Mouse (Mus musculus): ENCODE data around the gene Itpkb.
A peak's percentile ranks its signal among the peaks of the same experiment; 100 is the strongest.

The Itpkb gene

DNA sequence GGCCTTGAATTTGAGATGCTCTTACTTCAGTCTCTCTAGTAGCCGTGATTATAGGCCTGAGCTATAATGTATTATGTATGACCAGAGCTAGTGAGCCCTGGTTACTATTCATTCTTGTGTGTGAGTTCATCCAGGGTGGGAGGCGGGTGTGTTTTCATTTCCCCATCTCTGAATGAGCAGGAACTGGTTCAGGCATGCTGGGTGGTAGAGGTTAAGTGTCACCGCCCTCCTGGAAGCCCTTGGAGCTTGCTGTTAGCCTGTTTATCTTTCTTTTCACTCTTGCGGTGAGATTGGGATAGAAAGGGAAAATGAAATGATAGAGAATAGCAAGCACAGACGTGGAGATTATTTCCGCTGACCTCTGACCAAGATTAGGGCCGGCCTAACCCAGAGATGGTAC lies 12.7 kb downstream of the Itpkb start:
- no peak for DNase-seq (ENCODE audit: low read depth, low spot score)

DNA sequence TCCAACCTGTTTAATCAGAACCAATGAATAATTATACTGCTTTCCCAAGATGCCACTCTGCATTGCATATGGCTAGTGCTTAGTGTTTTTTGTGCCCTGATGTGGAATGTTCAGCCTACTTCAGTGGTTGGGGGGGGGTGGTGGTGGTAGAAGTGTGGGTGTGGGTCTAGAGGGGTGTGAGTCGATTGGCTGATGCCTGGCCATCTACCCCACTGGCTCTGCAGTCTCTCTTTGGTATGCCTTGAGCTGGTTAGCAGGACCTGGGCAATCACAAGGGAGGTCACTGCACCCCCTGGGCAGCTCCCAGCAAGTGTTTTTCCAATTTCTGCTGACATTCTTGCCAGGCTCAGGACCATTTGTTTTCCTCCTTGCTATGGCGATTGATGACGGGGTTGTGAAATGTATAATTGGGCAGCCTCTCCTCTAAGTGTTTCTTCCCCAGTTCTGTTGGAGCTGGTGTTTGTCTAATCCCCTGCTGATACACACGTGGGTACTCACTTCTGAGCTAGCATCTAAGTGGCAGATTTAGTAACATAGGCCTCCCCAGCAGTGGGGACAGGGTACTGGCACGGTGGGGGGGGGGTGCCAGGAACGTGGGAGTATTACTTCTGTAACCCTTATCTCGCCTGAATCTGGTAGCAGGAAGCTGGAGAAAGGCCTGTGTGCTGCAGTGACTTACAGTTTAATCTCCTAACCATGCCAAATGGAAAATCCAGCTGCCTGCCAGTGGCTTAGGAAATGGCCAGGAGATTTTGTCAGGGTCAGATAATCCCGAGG lies 13.3 kb downstream of the Itpkb start:
- DNase-seq (ENCODE audit: low read depth, low spot score) = no peak

- no peak for DNase-seq (ENCODE audit: low read depth, low spot score)
Observed at GRCm38 (mm10) chr1:180345098-180345497, 14.8 kb downstream of the Itpkb start.

DNA sequence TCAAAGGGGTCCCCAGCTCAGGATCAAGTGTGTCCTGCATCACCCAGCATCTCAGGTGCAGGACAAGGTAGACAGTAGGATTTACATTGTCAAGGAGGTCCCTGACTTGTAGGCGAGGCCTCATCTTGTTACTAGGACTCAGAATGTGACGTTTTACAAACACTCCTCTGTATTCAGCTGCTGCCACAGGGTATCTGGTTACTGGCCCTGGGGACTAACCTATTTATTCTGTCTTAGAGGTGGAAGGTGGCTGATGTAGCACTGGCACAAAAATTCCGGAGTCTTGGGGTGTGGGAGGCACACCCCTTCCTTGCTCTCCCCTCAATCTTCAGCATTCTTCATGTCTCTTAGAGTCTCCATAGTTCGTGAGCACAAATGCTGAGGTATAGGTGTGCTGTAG lies 16.8 kb downstream of the Itpkb start:
- no peak for DNase-seq (ENCODE audit: low read depth, low spot score)

DNA sequence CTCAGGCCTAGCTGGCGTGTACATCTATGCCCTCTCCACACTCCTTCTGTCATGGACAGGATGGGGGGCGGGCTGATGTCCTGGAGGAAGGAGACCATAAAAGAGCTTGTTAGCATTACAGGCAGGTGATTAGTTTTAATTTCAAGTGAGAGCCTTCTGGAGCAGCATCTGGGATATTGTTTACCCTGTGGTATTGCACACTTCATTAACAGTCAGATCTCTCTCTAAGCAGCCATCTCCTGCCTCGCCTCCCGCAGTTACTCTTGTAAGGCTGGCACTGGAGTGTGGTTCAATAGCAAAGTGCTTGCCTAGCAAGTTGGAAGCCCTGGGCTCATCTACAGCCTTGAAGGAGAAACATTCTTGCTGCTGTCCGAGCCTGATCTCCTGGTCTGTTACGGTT lies 17.6 kb downstream of the Itpkb start:
- no peak for DNase-seq (ENCODE audit: low read depth, low spot score)

GRCm38 (mm10) chr1:180349090-180349489 lies 18.8 kb downstream of the Itpkb start:
- no peak for DNase-seq (ENCODE audit: low read depth, low spot score)

DNA sequence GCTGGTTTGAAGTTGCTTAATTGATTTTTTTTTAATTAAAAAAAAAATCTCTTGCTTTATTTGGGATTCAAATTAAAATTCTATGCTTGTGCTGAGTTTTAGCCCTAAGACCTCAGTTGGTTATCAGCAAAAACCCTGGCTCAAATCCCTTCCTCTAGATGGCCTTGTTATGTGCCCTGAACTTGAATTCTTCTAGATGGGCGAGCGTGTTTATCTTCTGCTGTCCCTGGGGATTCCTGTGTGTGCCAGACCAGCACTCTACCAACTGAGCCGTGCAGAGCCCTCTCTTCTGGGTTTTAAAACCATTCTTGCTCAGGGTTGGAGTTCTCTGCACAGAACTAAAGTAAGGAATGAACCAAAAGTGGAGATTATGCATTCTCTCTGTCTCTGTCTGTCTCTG lies 22.0 kb downstream of the Itpkb start:
- no peak for DNase-seq (ENCODE audit: low read depth, low spot score)

DNA sequence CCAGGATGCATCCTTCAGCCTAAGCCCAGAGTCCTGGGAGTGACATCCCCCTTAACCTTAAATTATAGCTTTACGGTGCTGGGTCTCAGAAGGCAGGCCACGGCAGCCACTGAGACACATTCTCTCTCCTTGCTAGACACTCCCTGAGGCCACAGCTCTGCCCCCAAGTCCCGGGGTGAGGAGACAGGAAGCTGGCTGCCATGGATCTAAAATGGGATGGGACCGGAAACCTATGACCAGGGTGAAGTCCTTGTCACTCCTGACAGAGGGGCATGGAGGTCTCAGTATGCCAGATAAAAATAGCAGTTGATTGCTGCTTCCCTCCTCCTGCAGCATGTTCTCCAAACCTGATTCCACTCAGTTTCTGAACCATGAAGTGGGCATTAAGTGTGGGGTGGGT lies 23.8 kb downstream of the Itpkb start:
- no peak for DNase-seq (ENCODE audit: low read depth, low spot score)

GRCm38 (mm10) chr1:180354976-180355730 lies 24.9 kb downstream of the Itpkb start:
- no peak for DNase-seq (ENCODE audit: low read depth, low spot score)

DNA sequence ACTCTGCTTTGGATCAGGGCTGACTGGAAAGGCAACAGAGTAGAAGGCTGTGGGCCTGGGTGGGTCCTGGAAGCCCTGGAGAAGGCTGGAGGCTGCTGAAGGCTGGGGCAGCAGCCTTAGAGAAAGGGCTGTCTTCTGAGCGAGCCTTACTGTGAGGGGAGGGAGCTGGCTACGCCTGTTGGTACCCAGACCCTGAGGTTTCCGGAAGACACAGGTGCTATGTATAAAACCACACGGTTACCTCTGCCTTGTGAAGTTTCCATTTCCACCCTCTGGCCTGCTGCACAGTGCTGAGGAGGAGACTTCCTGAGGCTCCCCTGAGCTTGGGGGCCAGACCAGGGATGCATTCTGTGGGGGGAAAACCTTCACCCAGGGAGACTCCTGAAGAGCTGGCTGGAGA lies 25.9 kb downstream of the Itpkb start:
- DNase-seq (ENCODE audit: low read depth, low spot score) = no peak

DNA sequence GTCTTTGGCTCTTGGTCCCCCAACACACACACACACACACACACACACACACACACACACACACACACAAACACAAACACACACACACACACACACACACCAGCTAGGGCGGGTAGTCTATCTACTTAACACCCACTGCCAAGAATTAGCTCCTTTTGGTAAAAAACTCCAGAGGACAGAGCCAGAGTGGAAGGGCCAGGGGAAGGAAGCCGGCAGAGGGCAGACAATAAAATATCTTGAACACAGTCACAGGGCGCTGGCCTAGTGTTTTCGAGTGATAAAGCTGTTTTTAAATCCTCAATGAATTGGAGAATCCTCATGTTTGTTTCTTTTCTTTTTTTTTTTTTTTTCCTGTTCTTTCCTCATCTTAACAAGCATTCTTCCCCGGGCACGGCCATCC lies 26.6 kb downstream of the Itpkb start:
- DNase-seq (ENCODE audit: low read depth, low spot score) = no peak

DNA sequence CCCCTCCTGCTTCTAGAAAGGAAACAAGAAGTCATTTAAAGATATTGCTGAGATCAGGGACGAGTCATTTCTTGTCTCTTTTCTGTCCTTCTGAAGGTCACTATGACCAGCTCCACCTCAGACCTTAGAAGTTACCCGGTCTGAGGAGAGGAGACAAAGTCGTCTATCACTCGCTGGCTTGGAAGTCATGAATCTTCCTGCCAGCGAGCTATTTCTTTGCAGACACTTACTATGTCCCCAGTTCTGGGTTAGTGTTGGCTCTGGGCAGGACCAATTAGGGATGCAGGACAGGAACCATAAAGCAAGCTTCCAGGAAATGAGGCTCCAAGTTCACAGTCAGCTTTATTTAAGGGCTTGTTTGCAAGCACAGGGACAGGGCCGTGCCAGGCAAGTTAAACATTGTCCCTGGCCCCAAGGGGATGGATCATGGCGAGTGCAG lies 27.6 kb downstream of the Itpkb start:
- no peak for DNase-seq (ENCODE audit: low read depth, low spot score)

GRCm38 (mm10) chr1:180358466-180358865 lies 28.2 kb downstream of the Itpkb start:
- no peak for DNase-seq (ENCODE audit: low read depth, low spot score)

- DNase-seq (ENCODE audit: low read depth, low spot score) = no peak
Observed at GRCm38 (mm10) chr1:180359311-180359710, 29.0 kb downstream of the Itpkb start.

DNA sequence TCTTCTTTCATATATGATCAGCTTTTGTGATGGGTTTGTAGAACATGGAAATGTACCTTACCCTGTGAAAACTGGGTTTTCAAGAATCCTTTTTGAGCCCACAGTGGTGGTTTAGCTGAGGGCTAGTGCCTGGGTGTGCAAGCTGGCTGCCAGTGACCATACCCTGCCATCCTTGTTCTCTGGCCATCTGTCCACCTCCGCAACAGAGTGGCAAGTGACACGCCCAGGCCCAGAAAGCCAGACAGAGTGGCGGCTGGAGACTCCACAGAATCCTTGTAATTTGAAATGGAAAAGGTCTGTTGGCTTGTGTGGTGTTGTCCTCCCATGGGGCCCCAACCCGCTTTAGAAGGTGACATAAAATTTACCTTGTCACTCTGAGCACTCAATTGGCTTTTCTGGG lies 31.9 kb downstream of the Itpkb start:
- DNase-seq (ENCODE audit: low read depth, low spot score) = no peak

GRCm38 (mm10) chr1:180362844-180363243 lies 32.6 kb downstream of the Itpkb start:
- DNase-seq (ENCODE audit: low read depth, low spot score) = no peak

DNA sequence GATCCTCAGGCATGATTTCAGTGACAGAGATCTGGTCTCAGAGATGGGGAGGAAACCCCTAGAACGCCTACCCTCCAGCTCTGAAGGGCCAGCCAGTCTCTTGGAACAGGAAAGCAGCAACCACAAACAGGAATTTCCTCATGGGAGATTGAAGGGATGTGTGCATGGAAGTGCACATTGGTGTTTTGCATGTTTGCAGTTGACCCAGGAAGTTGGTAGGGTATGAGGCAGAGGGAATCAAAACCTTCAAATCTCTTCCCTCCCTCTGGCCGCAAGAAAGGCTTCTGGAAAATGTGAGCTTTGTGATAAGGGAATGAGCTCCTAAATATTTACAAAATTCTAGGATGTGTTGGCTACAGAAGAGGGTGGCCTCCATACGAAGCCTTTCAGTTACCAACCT lies 33.0 kb downstream of the Itpkb start:
- no peak for DNase-seq (ENCODE audit: low read depth, low spot score)

DNA sequence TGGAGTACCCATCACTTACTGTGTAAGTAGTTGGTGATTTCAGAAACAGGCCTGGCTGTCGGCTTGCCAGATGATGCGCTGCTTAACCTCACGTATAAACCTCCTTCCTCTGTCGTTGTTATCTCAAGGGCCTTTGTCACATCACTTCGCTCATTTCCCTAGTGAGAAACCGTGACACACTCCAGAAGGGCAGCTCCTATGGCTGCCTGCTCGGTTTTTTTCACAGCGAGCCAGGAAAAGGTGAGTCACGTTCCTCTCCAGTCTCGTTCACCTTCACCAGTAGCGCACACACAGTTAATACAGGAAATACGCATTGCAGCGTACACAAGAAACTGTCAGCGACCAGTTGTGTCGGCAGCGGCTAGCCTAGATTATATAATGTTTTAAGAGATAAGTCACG lies 33.7 kb downstream of the Itpkb start:
- DNase-seq (ENCODE audit: low read depth, low spot score) = no peak

- DNase-seq (ENCODE audit: low read depth, low spot score) = no peak
Observed at GRCm38 (mm10) chr1:180364720-180365119, 34.4 kb downstream of the Itpkb start.

DNA sequence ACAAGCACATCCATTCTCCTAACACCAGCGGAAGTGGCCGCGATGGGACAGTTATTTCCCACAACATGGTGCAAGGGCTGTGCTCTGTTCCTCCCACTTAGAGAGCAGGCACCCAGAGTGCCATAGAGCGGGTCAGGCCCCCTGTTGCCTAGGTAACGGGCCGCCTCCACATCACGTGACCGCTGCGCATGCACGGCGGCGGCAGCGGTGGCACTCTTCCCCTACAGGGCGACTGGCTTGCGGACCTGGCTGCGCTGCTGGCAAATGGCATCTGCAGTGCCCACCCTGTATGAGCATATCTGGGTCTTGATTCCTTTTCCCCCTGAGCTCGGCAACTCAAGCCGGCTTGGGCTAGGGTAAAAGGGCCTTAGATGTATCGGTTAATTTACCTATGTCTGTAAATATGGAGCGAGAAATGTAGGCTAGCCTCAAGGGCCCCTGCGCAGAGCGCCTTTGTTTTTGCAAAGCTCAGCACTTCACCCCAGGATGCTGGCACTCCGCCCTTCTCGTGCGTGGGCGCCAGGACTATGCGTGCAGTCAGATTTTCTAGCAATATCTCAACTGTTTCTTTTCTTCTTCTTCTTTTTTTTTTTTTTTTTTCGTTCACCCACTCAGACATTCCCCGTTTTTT lies 35.0 kb downstream of the Itpkb start:
- peak; percentile 80 for DNase-seq (ENCODE audit: low read depth, low spot score)

DNA sequence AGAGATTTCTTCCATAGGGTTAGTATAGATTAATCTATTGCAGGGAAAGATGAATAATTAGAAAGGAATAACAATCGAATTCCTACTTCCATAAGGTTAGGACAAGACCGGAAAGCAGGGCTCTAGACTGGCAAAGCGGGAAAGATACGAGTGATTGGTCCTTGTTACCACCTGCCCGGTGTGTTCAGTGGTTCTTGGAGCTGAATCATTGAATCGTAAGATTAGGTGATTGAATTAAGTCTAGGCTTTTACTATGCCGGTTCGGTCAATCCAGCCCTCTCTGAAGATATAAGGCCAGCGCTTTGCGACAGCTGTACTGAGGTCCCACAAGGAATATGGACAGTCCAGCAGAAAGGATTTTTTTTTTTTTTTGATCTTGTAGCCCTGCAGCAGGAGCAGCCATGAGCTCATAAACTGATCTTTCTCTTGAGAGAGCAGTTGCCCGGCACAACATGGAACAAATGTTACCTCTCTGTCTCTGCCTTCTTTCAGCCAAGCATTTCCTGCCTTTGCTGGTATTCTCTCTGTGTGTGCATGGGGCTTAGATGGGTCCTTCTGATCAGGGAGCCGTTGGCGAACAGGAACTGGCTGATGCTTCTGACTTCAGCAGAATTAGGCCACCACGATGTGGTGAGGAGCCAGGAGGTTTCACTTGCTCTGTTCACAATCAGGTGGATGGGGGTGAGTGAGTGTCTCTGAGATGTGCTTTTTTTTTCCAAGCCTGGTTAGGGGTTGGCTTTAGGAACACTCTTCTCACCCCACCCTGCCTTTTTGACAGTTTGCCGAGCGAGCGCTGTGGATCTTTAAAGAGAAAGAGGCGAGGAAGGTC lies 35.9 kb downstream of the Itpkb start:
- DNase-seq (ENCODE audit: low read depth, low spot score) = no peak
